Mouse (Mus musculus): Measurements from ENCODE around the gene Sh3bp4. TPM values are rescaled to one million over a fixed set of nuclear protein-coding genes. Genes with fewer than 3 reads are reported as not detected.

Sh3bp4 gene
- total and polyA plus RNA-seq, 3 experiments = not detected

- Histone ChIP-seq H3K9ac (ENCODE audit: insufficient read depth, low read depth) (no peak overlapping the region), H3K36me3 (replicated peaks in 1 of 2; ENCODE audit: control insufficient read depth in 1 of 2, insufficient read depth in 1 of 2, low read length in 1 of 2) (no peaks in the 10 kb centered on the region), H3K4me2 (ENCODE audit: insufficient read depth, low read depth, poor library complexity, severe bottlenecking) (no peak overlapping the region), H3K9me3 (replicated peaks; ENCODE audit: low read length) (peaks cover 84% of the 10 kb centered on the region), H3K27ac (ENCODE audit: insufficient read depth, low read depth) (no peak overlapping the region), H3K79me2 (replicated peaks; ENCODE audit: control insufficient read depth, extremely low read depth, insufficient read depth, poor library complexity, severe bottlenecking) (no peaks in the 10 kb centered on the region), H3K4me3 (replicated peaks in 1 of 3; ENCODE audit: low read depth in 2 of 3, low read length in 2 of 3, poor library complexity in 1 of 3) (no peak overlapping the region), H3K4me1 (ENCODE audit: control insufficient read depth in 1 of 2, insufficient read depth in 2 of 2) (no peaks in the 10 kb centered on the region), H3K27me3 (replicated peaks) (no peaks in the 10 kb centered on the region)
- TF ChIP-seq RCOR1 (conservative IDR thresholded peaks at IDR 0.05; ENCODE audit: low read depth, low read length) (no peak), SIN3A (IDR thresholded peaks at IDR 0.05; ENCODE audit: low read length) (no peak), MYC (IDR thresholded peaks at IDR 0.05; ENCODE audit: low read depth, low read length) (no peak), PAX5 (IDR thresholded peaks at IDR 0.05; ENCODE audit: low read length) (no peak), TCF12 (IDR thresholded peaks at IDR 0.05; ENCODE audit: low read depth, low read length) (no peak), USF1 (IDR thresholded peaks at IDR 0.05; ENCODE audit: low read depth, low read length) (no peak), BHLHE40 (IDR thresholded peaks at IDR 0.05; ENCODE audit: low read depth, low read length) (no peak), TBP (conservative IDR thresholded peaks at IDR 0.05; ENCODE audit: low read depth, low read length) (no peak), MEF2A (IDR thresholded peaks at IDR 0.05; ENCODE audit: borderline replicate concordance, low read depth, low read length) (no peak), ZC3H11A (IDR thresholded peaks at IDR 0.05; ENCODE audit: low read depth, low read length) (no peak), CHD2 (IDR thresholded peaks at IDR 0.05; ENCODE audit: low read length) (no peak), ZKSCAN1 (IDR thresholded peaks at IDR 0.05; ENCODE audit: borderline replicate concordance, low read depth, low read length) (no peak), UBTF (IDR thresholded peaks at IDR 0.05; ENCODE audit: low read depth, low read length) (no peak), ZNF384 (IDR thresholded peaks at IDR 0.05; ENCODE audit: low read depth, low read length) (no peak), HCFC1 (IDR thresholded peaks at IDR 0.05; ENCODE audit: low read depth, low read length) (no peak), JUND (conservative IDR thresholded peaks at IDR 0.05; ENCODE audit: low read depth, low read length) (no peak), POLR2A (IDR thresholded peaks at IDR 0.05; ENCODE audit: low read depth, low read length) (no peak), CHD1 (IDR thresholded peaks at IDR 0.05; ENCODE audit: low read depth, low read length) (no peak)
- in situ Hi-C loops (cut with MboI; ENCODE audit: low pct_ligation_motif_present, low pct_unique_long_range_greater_than_20kb, low sequenced_read_pairs) (loop anchor here (25.0 kb wide), 1 partner anchor 456 kb away; no protein-coding TSS in a partner anchor), dilution Hi-C loops (cut with MboI; ENCODE audit: extremely low pct_ligation_motif_present, extremely low pct_unique_long_range_greater_than_20kb, low sequenced_read_pairs) (no loop called here)
- no peak for DNase-seq (ENCODE audit: extremely low read depth)
Measured at GRCm38 (mm10) chr1:89193576-89193975, 123.4 kb downstream of the Sh3bp4 start.

- dilution Hi-C loops (cut with MboI; ENCODE audit: extremely low pct_ligation_motif_present, extremely low pct_unique_long_range_greater_than_20kb, low sequenced_read_pairs) (no loop called here), in situ Hi-C loops (cut with MboI; ENCODE audit: low pct_ligation_motif_present, low pct_unique_long_range_greater_than_20kb, low sequenced_read_pairs) (loop anchor here (25.0 kb wide), 1 partner anchor 459 kb away; no protein-coding TSS in a partner anchor)
- Histone ChIP-seq H3K9ac (ENCODE audit: insufficient read depth, low read depth) (no peak overlapping the region), H3K9me3 (replicated peaks; ENCODE audit: low read length) (peaks cover 71% of the 10 kb centered on the region), H3K79me2 (replicated peaks; ENCODE audit: control insufficient read depth, extremely low read depth, insufficient read depth, poor library complexity, severe bottlenecking) (no peaks in the 10 kb centered on the region), H3K4me1 (ENCODE audit: control insufficient read depth in 1 of 2, insufficient read depth in 2 of 2) (no peaks in the 10 kb centered on the region), H3K4me2 (ENCODE audit: insufficient read depth, low read depth, poor library complexity, severe bottlenecking) (no peak overlapping the region), H3K4me3 (replicated peaks in 1 of 3; ENCODE audit: low read depth in 2 of 3, low read length in 2 of 3, poor library complexity in 1 of 3) (no peak overlapping the region), H3K27ac (ENCODE audit: insufficient read depth, low read depth) (no peak overlapping the region), H3K27me3 (replicated peaks) (no peaks in the 10 kb centered on the region), H3K36me3 (replicated peaks in 1 of 2; ENCODE audit: control insufficient read depth in 1 of 2, insufficient read depth in 1 of 2, low read length in 1 of 2) (no peaks in the 10 kb centered on the region)
- no peak for TF ChIP-seq JUND (conservative IDR thresholded peaks at IDR 0.05; ENCODE audit: low read depth, low read length)
- peak in 1 of 2 experiments; percentile 24; a peak in 1 of 4 replicates for TF ChIP-seq CTCF (conservative IDR thresholded peaks at IDR 0.05 in 1 of 2, IDR thresholded peaks at IDR 0.05 in 1 of 2; ENCODE audit: low read depth in 2 of 2, low read length in 2 of 2)
- TF ChIP-seq ELF1 (IDR thresholded peaks at IDR 0.05; ENCODE audit: low read depth, low read length) = no peak
- no peak for TF ChIP-seq USF1 (IDR thresholded peaks at IDR 0.05; ENCODE audit: low read depth, low read length)
- no peak for TF ChIP-seq ETS1 (conservative IDR thresholded peaks at IDR 0.05; ENCODE audit: low read depth, low read length)
- TF ChIP-seq RAD21 (IDR thresholded peaks at IDR 0.05; ENCODE audit: low read depth, low read length) = peak; percentile 2
- no peak for DNase-seq (ENCODE audit: extremely low read depth)
Measured at GRCm38 (mm10) chr1:89195827-89196712, 125.9 kb downstream of the Sh3bp4 start.
